Mouse (Mus musculus): Measurements from ENCODE around the gene Echs1.
A peak's percentile ranks its signal among the peaks of the same experiment; 100 is the strongest.

The Echs1 gene

DNA sequence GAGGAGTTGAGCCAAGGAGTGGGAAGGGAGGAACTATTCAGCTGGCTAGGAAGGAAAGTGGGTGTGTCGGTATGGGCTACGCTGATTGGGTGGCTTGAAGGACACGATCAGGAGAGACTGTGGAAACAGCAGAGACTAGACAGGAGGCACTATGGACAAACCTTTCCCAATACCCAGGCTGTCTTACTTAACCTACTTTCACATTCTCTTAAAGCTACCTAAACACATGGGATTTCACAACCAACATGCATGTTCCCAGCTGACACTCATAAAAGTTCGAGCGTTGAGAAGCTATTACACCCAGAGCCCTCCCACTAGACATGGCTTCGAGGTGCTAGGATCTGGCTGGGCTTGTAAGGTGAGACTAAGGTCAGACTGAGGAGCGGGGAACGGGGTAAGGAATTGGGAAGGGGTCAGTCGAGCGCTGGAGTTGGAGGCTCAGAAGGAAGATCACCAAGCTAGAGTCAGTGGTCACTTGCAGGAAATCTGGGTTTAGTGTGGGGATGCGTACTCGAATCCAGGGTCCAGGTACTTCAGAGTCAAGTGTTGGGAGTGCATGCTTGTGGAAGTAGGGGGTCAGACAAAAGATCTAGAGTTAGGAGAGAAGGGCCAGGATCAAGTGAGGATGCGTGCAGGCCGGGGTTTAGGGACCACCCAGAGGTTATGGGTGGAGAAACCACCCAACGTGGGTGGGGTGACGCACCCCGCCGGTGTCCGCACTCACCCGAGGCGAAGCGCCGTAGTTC, 520 bp downstream of the Echs1 start, which contains the start of gene Paox:
Gene Paox, plus strand, starts transcription at position 217 of the 746 bp plus-strand sequence.
- no peak for DNase-seq

DNA sequence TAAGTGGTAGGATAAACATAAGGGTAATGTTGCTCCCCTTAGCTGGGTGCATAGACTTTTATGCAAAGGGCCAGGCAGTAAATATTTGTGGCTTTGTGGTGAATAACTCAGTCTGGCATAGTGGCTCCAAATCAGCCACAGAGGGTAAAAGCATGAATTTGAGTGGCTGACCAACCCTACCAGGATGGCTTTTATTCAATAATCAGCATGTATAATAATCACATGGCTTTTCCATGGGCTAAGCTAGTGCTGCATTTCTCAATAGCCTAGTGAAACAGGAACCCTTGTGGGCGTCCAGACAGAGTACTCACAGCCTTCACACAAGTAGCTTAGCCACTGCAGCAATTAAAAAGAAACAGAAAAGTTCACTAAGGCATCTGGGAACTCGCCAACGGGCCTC, 4.3 kb downstream of the Echs1 start:
- no peak for DNase-seq

DNA sequence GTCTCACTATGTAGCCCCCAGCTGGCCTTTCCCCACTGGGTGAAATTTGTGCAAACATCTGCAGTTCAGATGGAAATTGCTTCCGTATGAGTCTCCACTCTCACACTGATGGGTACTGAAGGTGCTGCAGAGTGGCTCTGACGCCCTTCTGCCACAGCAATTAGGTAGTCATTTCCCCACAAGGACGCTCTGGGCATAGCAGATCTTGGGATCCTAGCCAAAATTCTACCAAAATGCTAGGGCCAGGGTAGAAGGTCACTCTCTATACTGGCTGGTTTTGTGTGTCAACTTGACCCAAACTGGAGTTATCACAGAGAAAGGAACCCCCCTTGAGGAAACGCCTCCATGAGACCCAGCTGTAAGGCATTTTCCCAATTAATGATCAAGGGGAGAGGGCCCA, 12.3 kb downstream of the Echs1 start:
- DNase-seq, result no peak

DNA sequence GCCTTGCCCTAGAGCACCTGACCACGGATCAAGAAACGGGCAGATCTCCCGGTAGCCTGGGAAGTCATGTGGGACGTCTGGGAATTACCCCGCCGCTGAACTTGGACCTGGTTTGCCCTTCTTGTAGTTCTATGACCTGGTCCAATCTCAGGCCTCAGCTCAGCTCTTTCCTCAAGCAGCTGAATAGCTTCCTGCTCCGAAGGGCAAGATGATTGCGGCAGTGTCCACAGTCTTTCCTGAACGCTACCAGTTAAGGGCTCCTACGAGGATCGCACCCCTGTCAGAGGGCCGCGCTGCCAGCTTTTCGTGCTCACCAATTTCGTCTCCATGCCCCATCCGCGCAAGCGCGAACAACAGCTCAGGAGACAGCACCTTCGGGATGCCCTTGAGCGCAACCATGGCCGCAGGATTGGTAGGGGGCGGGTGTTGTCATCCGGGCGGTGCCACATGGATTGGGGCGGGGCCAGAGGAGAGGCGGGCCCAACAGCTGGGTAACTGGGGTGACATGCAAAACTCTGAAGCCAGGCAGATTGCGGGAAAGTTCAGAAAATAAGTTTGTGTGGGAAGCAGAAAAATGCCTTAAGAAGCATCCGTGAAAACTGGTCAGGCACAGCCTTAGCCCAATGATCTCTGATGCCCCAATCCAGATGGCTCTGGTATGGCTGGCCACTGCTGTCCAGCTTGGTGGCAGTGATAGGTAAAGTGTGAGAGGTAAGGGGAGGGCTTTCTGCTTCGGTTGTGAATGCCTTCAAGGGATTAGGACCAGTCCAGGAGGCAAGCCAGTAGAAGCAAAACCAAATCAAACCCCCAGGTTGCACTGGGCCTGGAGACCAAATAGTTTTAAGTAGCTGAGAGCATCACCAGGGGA, 14.0 kb downstream of the Echs1 start, which contains the start of gene Fuom:
Gene Fuom, minus strand, starts transcription at position 449 of the 868 bp plus-strand sequence.
- DNase-seq, result peak; percentile 91

DNA sequence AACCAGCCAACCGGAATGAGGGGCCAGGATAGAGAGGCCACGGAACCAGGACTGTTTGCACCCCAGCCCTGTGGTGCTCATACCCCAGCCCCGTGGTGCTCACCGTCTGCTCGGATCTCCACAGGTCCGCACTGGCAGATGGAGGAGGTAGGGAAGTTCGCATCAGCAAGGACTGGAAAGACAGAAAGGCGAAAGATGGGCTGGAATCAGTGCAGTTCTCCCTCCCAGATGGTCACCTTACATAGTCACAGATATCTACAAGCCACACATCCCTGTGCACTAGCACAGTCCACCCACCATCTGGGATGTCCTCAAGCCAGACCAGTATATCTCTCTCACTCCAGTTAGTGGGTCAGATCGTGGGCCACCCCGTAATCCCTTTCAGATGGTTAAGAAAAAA, 14.8 kb downstream of the Echs1 start:
- peak; percentile 52 for DNase-seq

DNA sequence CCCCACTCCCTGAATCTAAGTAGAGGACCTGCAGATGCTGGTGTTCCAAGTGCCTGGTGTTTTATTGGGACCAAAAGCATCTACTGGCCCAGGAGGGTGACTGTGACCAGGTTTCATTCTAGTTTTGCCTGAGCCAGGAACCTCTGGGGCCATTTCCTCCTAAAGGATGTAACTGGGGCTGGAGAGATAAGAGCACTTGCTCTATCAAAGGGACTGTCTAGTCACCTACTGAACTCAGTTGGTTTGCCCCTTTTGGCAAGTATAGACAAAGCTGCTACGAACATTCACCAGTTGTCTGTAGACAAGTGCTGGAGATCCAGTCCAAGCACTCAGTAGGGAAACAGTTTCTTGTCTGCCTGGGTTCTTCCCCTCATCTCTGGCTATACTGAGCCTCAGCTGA, 17.8 kb downstream of the Echs1 start:
- DNase-seq, result no peak

DNA sequence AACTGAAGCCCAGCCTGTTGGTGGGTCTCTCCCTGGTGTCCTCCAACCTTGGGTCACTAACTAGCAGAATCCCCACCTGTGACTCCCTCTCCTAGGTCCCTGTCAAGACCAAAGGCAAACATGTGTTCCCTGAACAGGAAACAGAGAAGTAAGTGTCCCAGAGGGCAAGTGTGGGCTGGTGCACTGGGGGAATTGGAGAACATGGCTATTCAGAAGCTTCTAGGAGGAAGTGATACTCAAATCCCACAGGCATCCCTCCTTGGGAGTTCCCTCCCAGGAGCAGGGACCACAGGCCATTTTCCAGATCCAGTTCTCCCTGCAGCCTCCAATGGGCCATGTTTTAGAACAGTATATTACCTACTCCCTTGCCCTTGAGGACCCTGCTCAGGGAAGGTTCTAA, 20.2 kb downstream of the Echs1 start:
- DNase-seq, result no peak

DNA sequence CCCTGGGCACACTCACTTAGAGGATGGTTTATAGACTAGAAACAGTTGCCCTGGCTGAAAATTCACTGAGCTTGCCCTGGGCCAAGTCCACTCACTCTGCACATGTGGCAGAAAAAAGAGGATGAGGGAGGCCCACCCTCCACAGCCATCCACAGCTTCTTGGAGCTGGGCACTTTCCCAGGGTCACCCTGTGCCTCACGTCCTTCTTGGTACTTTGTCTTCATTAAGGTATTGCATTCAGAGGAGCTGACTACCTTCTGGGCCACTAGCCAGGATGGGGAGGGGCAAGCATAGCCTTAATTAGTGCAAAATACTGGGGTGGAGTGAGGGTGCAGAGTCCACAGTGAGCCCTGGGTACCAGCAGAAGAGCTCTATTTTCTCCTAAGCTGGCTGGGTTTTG, 20.7 kb downstream of the Echs1 start:
- no peak for DNase-seq

DNA sequence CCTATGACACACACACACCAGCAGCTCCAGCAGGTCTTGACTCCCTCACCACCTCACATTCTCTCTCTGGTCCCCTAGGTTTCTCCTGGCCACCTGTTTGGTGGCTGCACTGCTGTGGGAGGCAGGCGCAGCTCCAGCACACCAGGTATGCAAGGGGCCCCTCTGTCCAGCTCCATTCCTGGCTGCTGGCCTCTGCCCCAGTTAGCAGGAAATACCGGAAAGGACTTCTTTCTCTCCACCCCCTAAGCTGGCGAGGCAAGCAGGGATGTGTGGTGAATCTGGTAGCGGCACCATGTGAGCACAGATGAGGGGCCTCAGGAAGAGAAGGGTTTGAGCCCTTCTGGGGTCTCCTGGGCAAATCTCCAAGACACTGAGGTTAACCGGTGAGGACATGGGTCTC, 21.3 kb downstream of the Echs1 start:
- DNase-seq, result no peak

DNA sequence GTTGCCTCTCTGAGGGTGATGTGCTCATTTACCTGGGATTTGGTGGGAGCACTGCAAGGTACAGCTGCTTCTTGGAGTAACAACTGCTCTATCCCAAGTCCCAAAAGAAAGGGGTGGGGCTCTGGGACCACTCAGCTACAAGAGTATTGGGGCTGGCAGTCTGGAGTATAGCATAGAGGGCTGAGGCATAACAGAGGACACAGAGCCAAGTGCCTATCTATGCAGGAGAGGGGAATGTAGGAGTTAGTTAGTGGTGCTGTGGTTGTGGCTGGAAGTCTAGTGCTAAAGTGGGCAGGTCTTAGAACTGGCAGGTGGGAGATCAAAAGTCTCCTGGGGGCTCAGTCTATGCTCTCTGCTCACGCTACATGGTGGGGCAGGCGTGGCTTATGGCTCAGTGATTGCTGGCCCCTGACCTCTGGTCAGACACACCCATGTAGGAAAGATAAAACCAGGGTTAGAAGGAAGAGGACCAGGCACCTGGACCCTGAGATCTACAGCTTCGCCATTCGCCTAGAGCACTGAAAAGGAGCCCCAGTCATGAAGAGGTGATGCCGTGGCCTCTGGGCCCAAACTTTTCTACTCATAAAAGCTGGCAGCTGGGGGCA, 23.2 kb downstream of the Echs1 start, which contains the start of gene Prap1:
Gene Prap1, plus strand, starts transcription at position 472 of the 605 bp plus-strand sequence.
- no peak for DNase-seq

DNA sequence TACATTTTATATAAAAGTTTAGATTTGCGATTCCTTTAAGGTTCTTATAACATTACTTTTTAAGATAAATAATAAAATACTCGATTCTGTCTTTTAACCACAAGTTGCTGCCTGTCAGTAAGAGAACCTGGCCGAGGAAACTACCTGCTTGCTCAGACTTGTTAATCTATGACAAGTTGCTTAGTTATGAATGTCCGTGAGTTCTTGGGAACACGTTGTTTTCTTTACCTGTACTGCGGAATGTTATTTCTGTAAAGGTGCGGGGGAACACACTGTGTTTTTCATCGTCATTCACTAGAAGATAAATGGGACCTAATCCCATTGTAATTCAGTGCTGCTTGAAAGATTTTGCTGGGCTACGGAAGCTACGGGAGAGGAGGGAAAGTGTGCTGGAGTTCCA, 25.7 kb downstream of the Echs1 start:
- no peak for DNase-seq

DNA sequence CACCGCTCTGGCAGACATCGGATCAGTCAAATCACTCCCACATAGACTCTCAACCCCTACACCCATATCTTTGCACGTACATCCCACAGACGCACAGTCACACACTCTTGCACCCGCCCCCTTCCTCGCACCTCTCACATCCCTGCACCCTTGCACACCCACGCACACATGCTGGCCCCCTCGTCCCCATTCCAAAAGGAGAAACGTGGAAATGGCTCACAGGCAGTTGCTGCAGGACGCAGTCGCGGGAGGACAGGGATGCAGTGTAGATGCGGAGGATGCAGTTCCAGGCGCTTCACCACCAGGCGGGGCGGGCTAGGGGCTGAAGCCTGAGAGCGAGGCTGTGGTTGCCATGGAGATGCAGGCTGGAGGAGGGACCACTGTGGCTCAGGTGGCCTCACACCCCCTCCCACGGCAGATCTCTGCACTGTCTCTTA, 34.0 kb downstream of the Echs1 start, which contains the start of gene Caly:
Gene Caly, minus strand, starts transcription at position 307 of the 437 bp plus-strand sequence.
- DNase-seq, result peak; percentile 85

DNA sequence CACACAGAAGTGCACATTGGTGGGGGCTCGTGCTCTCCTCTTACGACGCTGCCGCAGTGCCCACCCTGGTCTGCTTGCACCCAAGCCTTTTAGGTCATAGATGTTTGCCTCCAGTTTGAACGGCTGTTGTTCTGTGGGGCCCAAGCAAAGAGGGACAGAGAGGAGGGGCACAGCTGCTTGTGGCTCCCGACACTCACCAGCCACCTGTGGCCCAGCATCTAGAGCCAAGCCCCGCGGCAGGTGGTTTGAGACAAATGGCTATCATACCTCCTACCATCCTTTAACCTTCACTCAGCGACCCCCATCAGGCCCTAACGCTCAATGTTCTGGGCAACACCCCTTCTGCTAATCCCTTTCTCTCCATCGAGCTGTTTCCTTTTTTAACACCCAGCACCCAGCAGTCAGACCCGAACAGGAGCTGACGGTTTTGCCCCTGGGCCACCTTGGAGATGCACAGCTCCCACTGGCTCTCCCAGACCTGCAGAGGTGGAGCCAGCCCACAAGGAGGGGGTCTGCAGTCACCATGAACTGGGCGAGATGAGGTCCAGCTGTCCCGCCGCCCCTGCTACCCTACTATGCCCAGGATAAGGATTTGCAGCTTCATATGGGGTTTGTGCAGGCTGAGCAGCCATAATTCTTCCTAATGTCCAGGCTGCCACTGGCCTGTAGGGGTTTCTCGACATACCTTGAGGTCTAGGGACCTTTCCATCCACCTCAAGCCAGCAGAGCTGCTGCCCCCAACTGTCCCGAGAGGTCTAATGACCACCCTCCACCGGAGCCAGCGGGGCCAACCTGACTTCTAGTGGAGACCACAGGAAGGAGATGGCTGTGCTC, 34.7 kb downstream of the Echs1 start:
- DNase-seq, result peak; percentile 71

DNA sequence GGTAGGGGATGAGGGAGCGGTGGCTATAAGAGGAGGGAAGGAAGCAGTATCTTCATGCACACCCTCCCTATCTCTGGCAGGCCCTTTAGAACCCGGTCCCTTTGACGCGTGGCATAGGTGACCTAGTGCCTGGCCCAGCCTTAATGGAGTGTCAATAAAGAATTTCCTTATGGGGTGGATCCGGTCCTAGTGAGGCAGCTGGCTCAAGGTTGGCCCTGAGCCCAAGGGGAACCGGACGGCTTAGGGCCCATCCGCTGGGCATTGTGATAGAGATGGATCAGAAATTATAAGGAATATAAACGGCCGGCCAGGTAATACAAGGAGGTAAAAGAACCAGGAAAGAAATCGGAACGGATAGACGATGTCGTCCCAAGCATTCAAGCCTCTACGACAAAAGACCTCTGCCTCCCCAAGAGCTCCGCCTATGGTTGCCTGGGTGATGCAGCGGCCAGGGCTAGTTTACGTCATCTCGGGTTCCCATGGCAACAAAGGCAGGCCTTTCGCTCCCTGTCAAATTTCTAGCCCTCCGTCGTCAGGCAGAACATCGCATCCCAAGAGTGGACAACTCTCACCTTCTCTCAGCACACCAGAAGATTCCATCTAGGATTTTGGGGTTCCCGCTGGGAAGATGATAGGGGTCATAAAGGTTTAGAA, 35.6 kb downstream of the Echs1 start:
- peak; percentile 94 for DNase-seq

DNA sequence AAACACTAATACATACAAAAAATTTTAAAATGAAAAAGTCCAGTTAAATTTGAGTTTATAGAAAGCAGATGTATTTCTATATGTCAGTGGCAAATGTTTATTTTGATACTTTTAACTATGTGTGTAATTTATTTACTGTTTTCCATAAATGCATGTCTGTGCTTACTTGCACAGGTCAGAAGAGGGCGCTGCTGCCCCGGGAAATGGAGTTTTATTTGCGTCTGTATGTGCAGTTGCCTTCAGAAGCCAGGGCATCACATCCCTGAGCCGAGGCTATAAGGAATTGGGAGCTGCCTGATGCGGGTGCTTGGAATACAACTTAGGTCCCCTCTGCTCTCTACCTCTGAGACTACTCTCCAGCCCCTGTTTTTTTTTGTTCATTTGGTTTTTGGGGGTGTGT, 37.6 kb downstream of the Echs1 start:
- DNase-seq, result peak; percentile 80

DNA sequence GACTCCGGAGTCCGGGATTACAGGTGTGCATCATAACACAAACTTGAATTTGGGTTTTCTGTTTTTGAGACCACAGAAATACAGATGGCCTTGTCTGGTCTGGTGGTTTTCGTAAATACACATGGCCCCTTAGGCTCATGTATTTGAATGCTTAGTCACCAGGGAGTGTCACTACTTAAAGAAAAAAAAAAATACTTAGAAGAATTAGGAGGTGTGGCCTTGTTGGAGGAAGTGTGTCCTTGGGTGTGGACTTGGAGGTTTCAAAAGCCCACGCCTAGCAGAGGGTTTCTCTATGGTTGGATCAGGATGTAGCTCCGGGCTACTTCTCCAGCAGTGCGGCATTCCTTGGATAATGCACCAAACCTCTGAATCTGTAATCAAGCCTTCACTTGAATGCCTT, 38.6 kb downstream of the Echs1 start:
- DNase-seq, result no peak

DNA sequence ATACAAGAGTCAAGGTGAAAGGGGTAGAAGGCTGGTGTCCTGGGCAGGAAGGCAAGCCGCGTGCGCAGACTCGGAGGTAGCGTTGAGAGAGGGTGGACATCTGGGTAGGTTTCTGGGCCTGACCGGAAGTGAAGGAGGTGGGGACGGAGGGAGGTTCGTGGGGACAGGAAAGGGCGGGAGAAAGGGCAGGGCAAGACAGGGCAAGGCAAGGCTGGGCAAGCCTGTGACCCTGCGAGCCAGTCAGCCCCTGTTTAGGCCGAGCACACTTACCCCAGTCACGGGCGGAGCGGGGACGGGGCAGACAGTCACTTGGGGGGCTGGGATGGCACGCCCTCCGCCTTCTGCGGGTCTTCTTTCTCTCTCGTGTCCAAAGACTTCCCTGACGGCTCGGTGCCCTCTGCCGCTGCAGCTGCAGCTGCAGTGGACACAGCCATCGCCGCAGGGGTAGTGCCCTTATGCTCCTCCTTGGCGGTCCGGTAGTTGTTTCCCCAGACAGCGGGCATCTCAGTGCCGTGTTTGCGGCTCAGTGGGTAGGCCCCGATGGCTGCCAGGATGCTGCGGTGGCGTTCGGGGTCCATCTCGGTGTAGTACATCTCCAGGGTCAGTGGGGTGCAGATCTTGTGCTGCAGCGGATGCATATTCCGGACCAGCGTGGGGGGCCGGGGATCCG, 46.1 kb downstream of the Echs1 start:
- no peak for DNase-seq

DNA sequence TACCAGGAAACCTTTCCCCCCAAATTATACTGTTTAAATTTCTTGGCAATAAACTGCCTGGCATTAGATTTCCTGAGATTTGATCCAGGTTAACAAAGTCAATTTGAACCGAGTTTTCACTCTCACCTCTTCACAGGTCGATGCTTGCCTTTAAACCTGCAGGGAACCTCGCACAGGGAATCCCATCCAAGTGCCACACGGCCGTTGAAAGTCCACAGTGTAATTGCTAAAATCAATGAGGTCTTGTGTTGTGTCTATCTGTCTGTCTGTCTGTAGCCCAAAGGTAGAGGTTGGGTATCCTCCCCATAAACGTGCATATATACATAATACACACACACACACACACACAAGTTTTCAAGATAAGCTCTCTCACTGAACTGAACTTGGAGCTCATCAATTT, 48.9 kb downstream of the Echs1 start:
- no peak for DNase-seq

DNA sequence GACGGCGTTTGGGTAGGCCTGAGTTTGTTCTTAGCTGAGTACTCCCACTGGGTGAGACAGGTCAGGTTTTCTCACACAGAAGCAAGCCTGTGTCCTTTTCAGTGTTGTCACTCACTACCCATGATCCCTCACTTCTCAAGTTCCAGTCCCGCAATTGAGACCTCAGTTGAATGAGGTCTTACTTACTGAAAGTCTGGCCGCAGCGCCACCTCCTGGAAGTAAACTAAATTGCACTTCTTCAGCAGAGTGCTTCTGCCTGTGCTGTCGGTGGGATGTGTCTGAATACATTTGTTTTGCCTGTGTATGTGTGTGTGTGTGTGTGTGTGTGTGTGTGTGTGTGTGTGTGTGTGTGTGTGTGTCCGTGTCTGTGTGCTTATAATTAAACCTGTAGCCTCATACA, 53.2 kb downstream of the Echs1 start:
- peak; percentile 58 for DNase-seq

DNA sequence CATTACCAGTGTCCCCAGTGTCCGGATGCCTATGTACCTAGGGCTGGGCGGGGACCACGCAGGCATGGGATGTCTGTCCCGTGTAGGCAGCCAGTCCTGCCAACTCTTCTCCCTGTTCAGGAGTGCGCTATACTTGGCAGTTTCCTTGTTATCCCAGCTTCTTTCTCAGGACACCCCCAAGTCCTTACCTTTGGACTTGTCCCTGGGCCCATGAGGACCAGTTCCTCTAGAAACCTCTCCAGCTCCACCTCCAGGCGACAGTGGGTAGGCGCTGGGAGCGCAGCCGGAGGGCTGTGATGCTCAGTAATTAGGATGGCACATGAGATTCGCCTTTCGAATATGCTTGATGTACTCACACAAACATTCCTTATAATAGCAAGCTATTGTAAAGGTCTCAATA, 54.0 kb downstream of the Echs1 start:
- no peak for DNase-seq

DNA sequence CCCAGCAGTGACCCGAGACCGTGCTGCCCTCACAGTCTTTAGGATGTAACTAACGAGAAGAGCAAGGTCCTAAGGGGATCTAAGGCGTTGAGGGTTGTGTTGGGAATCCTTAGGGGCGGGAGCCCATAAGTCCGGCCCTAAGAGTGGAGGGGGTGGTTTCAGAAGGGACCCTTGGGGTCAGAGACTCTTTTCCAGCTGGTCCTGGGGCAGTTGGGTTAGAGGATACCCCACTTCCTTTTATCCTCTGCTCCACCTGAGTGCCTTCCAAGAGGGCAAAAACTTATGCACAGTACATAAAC, 54.5 kb downstream of the Echs1 start:
- DNase-seq, result no peak
